Mouse (Mus musculus): ENCODE data around the gene Celf3. TPM values are rescaled to one million over a fixed set of nuclear protein-coding genes. Genes with fewer than 3 reads are reported as not detected.

Celf3 gene
- total and polyA plus RNA-seq, 3 experiments: 0.21 to 0.56 TPM; not detected in 1

DNA sequence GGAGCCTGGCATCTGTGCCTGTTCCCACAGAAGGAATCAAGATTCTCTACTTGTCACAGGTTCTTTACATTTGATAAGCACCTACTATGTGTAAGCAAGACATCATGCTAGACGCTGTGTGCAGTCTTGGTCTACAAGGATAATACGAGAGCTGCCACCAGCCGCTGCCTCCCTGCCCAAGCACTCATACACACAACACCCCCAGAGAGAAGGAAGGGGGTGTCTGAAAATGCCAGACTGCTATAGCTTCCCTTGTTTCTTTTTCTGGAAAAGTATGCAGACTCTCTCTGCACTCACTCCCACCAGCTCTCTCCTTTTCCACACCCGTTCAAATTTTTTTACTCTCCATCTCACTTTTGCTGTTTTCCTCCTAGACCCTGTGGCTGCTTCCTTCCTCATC lies 651 bp upstream of the Celf3 start:
- H3K9me3 ChIP-seq (replicated peaks; ENCODE audit: low read length): no peaks in the 10 kb centered on the region
- H3K36me3 ChIP-seq (replicated peaks in 1 of 2; ENCODE audit: control insufficient read depth in 1 of 2, insufficient read depth in 1 of 2, low read length in 1 of 2): peaks cover 0 to 2% of the 10 kb centered on the region in 2 experiments
- no peaks in the 10 kb centered on the region for H3K27me3 ChIP-seq (replicated peaks)
- H3K27ac ChIP-seq (ENCODE audit: insufficient read depth, low read depth): no peak overlapping the region
- peaks cover 0 to 14% of the 10 kb centered on the region in 2 experiments; a peak in 2 of 4 replicates for H3K4me1 ChIP-seq (ENCODE audit: control insufficient read depth in 1 of 2, insufficient read depth in 2 of 2)
- TF ChIP-seq MAX (IDR thresholded peaks at IDR 0.05; ENCODE audit: low read length) (no peak), SIN3A (IDR thresholded peaks at IDR 0.05; ENCODE audit: low read length) (no peak), USF1 (IDR thresholded peaks at IDR 0.05; ENCODE audit: low read depth, low read length) (no peak), E2F4 (IDR thresholded peaks at IDR 0.05; ENCODE audit: insufficient replicate concordance, low read depth, low read length) (no peak), JUND (conservative IDR thresholded peaks at IDR 0.05; ENCODE audit: low read depth, low read length) (no peak), ETS1 (conservative IDR thresholded peaks at IDR 0.05; ENCODE audit: low read depth, low read length) (no peak), MEF2A (IDR thresholded peaks at IDR 0.05; ENCODE audit: borderline replicate concordance, low read depth, low read length) (no peak), RAD21 (IDR thresholded peaks at IDR 0.05; ENCODE audit: low read depth, low read length) (no peak), KAT2A (IDR thresholded peaks at IDR 0.05; ENCODE audit: insufficient replicate concordance, low read length) (no peak), MAFK (IDR thresholded peaks at IDR 0.05; ENCODE audit: insufficient replicate concordance, low read length) (no peak), ZC3H11A (IDR thresholded peaks at IDR 0.05; ENCODE audit: low read depth, low read length) (no peak), CHD1 (IDR thresholded peaks at IDR 0.05; ENCODE audit: low read depth, low read length) (no peak), MYC (IDR thresholded peaks at IDR 0.05; ENCODE audit: low read depth, low read length) (no peak), TBP (conservative IDR thresholded peaks at IDR 0.05; ENCODE audit: low read depth, low read length) (no peak), CHD2 (IDR thresholded peaks at IDR 0.05; ENCODE audit: low read length) (no peak), POLR2AphosphoS2 (IDR thresholded peaks at IDR 0.05; ENCODE audit: low read depth, low read length) (no peak), NELFE (IDR thresholded peaks at IDR 0.05; ENCODE audit: low read depth, low read length) (no peak), MAZ (IDR thresholded peaks at IDR 0.05; ENCODE audit: low read depth, low read length) (no peak)
- H3K79me2 ChIP-seq (replicated peaks; ENCODE audit: control insufficient read depth, extremely low read depth, insufficient read depth, poor library complexity, severe bottlenecking): no peaks in the 10 kb centered on the region
- dilution Hi-C loops (cut with MboI; ENCODE audit: extremely low pct_ligation_motif_present, extremely low pct_unique_long_range_greater_than_20kb, low sequenced_read_pairs): no loop called here
- no peak overlapping the region for H3K9ac ChIP-seq (ENCODE audit: insufficient read depth, low read depth)
- DNase-seq (ENCODE audit: extremely low read depth): no peak
- in situ Hi-C loops (cut with MboI; ENCODE audit: low pct_ligation_motif_present, low pct_unique_long_range_greater_than_20kb, low sequenced_read_pairs): no loop called here
- no peak overlapping the region for H3K4me3 ChIP-seq (replicated peaks in 1 of 3; ENCODE audit: low read depth in 2 of 3, low read length in 2 of 3, poor library complexity in 1 of 3)
- H3K4me2 ChIP-seq (ENCODE audit: insufficient read depth, low read depth, poor library complexity, severe bottlenecking): no peak overlapping the region

GRCm38 (mm10) chr3:94478591-94479169 lies 585 bp downstream of the Celf3 start:
- Histone ChIP-seq H3K9ac (ENCODE audit: insufficient read depth, low read depth) (no peak overlapping the region), H3K36me3 (replicated peaks in 1 of 2; ENCODE audit: control insufficient read depth in 1 of 2, insufficient read depth in 1 of 2, low read length in 1 of 2) (peaks cover 0 to 2% of the 10 kb centered on the region in 2 experiments), H3K9me3 (replicated peaks; ENCODE audit: low read length) (no peaks in the 10 kb centered on the region), H3K4me1 (ENCODE audit: control insufficient read depth in 1 of 2, insufficient read depth in 2 of 2) (peaks cover 0 to 26% of the 10 kb centered on the region in 2 experiments; a peak in 3 of 4 replicates), H3K27me3 (replicated peaks) (no peaks in the 10 kb centered on the region), H3K4me2 (ENCODE audit: insufficient read depth, low read depth, poor library complexity, severe bottlenecking) (no peak overlapping the region), H3K27ac (ENCODE audit: insufficient read depth, low read depth) (no peak overlapping the region), H3K4me3 (replicated peaks in 1 of 3; ENCODE audit: low read depth in 2 of 3, low read length in 2 of 3, poor library complexity in 1 of 3) (no peak overlapping the region), H3K79me2 (replicated peaks; ENCODE audit: control insufficient read depth, extremely low read depth, insufficient read depth, poor library complexity, severe bottlenecking) (no peaks in the 10 kb centered on the region)
- no peak for DNase-seq (ENCODE audit: extremely low read depth)
- TF ChIP-seq CHD1 (IDR thresholded peaks at IDR 0.05; ENCODE audit: low read depth, low read length): no peak
- no peak for TF ChIP-seq GABPA (IDR thresholded peaks at IDR 0.05; ENCODE audit: insufficient replicate concordance, low read depth, low read length)
- in situ Hi-C loops (cut with MboI; ENCODE audit: low pct_ligation_motif_present, low pct_unique_long_range_greater_than_20kb, low sequenced_read_pairs): no loop called here
- dilution Hi-C loops (cut with MboI; ENCODE audit: extremely low pct_ligation_motif_present, extremely low pct_unique_long_range_greater_than_20kb, low sequenced_read_pairs): no loop called here

All from CH12.LX (cell line).